Mouse (Mus musculus): ENCODE measurements around the gene Hddc3.

Hddc3 gene

GRCm38 (mm10) chr7:80334848-80335247 lies 8.1 kb upstream of the Hddc3 start:
- DNase-seq (ENCODE audit: low spot score in 2 of 2): no peak

- DNase-seq (ENCODE audit: low spot score in 2 of 2): no peak
These were observed 6.0 kb upstream of the Hddc3 start for GRCm38 (mm10) chr7:80336932-80337331.

GRCm38 (mm10) chr7:80339371-80339770 lies 3.5 kb upstream of the Hddc3 start:
- DNase-seq (ENCODE audit: low spot score in 2 of 2): no peak

GRCm38 (mm10) chr7:80339793-80340628 lies 2.9 kb upstream of the Hddc3 start:
- peak; percentile 97 to 100 for DNase-seq (ENCODE audit: low spot score in 2 of 2)

- peak; percentile 80 to 86 for DNase-seq (ENCODE audit: low spot score in 2 of 2)
These were observed 2.1 kb upstream of the Hddc3 start, which contains the start of gene Unc45a for GRCm38 (mm10) chr7:80340793-80341192. Unc45a (minus strand) TSS chr7:80341005.

- DNase-seq (ENCODE audit: low spot score in 2 of 2): no peak
These were observed 1.1 kb upstream of the Hddc3 start for GRCm38 (mm10) chr7:80341793-80342192.

- DNase-seq (ENCODE audit: low spot score in 2 of 2): no peak
These were observed 540 bp downstream of the Hddc3 start for GRCm38 (mm10) chr7:80343270-80344018.

GRCm38 (mm10) chr7:80346173-80346572 lies 3.3 kb downstream of the Hddc3 start:
- DNase-seq (ENCODE audit: low spot score in 2 of 2): no peak

GRCm38 (mm10) chr7:80346830-80347229 lies 3.9 kb downstream of the Hddc3 start:
- no peak for DNase-seq (ENCODE audit: low spot score in 2 of 2)

- no peak for DNase-seq (ENCODE audit: low spot score in 2 of 2)
These were observed 5.0 kb downstream of the Hddc3 start for GRCm38 (mm10) chr7:80347670-80348586.

GRCm38 (mm10) chr7:80350808-80351207 lies 7.9 kb downstream of the Hddc3 start:
- DNase-seq (ENCODE audit: low spot score in 2 of 2): no peak

GRCm38 (mm10) chr7:80352920-80353319 lies 10.0 kb downstream of the Hddc3 start:
- DNase-seq (ENCODE audit: low spot score in 2 of 2): no peak

- no peak for DNase-seq (ENCODE audit: low spot score in 2 of 2)
These were observed 13.4 kb downstream of the Hddc3 start for GRCm38 (mm10) chr7:80356351-80356750.

- DNase-seq (ENCODE audit: low spot score in 2 of 2): no peak
These were observed 14.3 kb downstream of the Hddc3 start for GRCm38 (mm10) chr7:80357156-80357555.

- DNase-seq (ENCODE audit: low spot score in 2 of 2): no peak
These were observed 15.1 kb downstream of the Hddc3 start for GRCm38 (mm10) chr7:80358039-80358438.

GRCm38 (mm10) chr7:80360435-80360834 lies 17.5 kb downstream of the Hddc3 start:
- no peak for DNase-seq (ENCODE audit: low spot score in 2 of 2)

GRCm38 (mm10) chr7:80365759-80366158 lies 22.9 kb downstream of the Hddc3 start:
- no peak for DNase-seq (ENCODE audit: low spot score in 2 of 2)

GRCm38 (mm10) chr7:80367232-80367631 lies 24.3 kb downstream of the Hddc3 start:
- no peak for DNase-seq (ENCODE audit: low spot score in 2 of 2)

GRCm38 (mm10) chr7:80368009-80368408 lies 25.1 kb downstream of the Hddc3 start:
- no peak for DNase-seq (ENCODE audit: low spot score in 2 of 2)

- DNase-seq (ENCODE audit: low spot score in 2 of 2): no peak
These were observed 25.9 kb downstream of the Hddc3 start for GRCm38 (mm10) chr7:80368635-80369421.

- DNase-seq (ENCODE audit: low spot score in 2 of 2): no peak
These were observed 26.6 kb downstream of the Hddc3 start for GRCm38 (mm10) chr7:80369461-80369860.
